17 mouse cellular contexts compared by ENCODE assay signal in the genomic region with DNA sequence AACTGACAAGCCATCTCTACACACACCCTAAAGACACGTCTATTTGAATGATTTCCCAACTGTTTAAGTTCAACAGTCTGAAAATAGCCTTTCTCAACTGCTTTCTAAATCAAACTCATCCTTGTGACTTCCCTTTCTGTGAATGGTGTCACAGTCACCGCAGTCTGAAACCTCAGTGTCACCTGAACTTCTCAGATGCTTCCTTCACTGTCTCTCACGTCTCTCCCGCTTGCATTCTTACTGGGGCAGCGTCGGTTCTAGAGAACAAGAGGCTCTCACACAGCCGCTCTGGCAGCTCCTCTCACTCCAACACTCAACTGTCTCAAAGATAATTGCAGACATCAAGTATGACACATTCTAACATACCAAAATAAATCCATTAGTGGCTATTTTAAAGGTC. TPM values are rescaled to one million over a fixed set of nuclear protein-coding genes. Genes with fewer than 3 reads are reported as not detected.
DNase-seq lines count a peak whose midpoint lies in the region; ATAC-seq and TF ChIP-seq lines count a peak whose summit lies in the region.
"Had no signal": no experiment of that assay in that cellular context is flagged by ENCODE, and none has a peak within 500 bp of the region (broad histone marks: within the 10 kb centered on the region; RNA-seq: fewer than 3 reads in every experiment).

No protein-coding gene starts in this region.

- TF ChIP-seq CTCF in layer of hippocampus, adult 2 months (conservative IDR thresholded peaks at IDR 0.05) = no peak
- no peak for TF ChIP-seq CTCF in liver, postnatal 0 days (IDR thresholded peaks at IDR 0.05; ENCODE audit: low read depth)
- TF ChIP-seq CTCF in hindbrain, postnatal 0 days (IDR thresholded peaks at IDR 0.05; ENCODE audit: low read depth) = no peak

- peaks cover 8% of the 10 kb centered on the region for H3K4me1 ChIP-seq in liver, postnatal 0 days (ENCODE audit: insufficient read depth)
- H3K4me1 ChIP-seq in hindbrain, postnatal 0 days (ENCODE audit: insufficient read depth, low read length) = no peaks in the 10 kb centered on the region
- no peaks in the 10 kb centered on the region for H3K4me1 ChIP-seq in intestine, embryonic 15.5 days (replicated peaks)
- H3K4me1 ChIP-seq: hindbrain, embryonic 12.5 days; limb, embryonic 15.5 days; midbrain, embryonic 10.5 days had no signal

- TF ChIP-seq EP300 in liver, postnatal 0 days (IDR thresholded peaks at IDR 0.05; ENCODE audit: low read depth) = no peak

- WGBS in liver, postnatal 0 days (ENCODE audit: insufficient replicate concordance) = 55% methylated on average over 7 of the region's 7 CpGs
- WGBS in hindbrain, postnatal 0 days = 87% methylated on average over 7 of the region's 7 CpGs
- WGBS in intestine, embryonic 15.5 days = 82% methylated on average over 7 of the region's 7 CpGs

- H3K27me3 ChIP-seq in liver, postnatal 0 days (ENCODE audit: insufficient read depth, low read length) = no peaks in the 10 kb centered on the region
- H3K27me3 ChIP-seq in hindbrain, postnatal 0 days (ENCODE audit: insufficient read depth, low read length) = no peaks in the 10 kb centered on the region
- no peaks in the 10 kb centered on the region for H3K27me3 ChIP-seq in intestine, embryonic 15.5 days (replicated peaks)
- H3K27me3 ChIP-seq: hindbrain, embryonic 12.5 days; limb, embryonic 15.5 days had no signal

- H3K4me3 ChIP-seq in layer of hippocampus, adult 2 months = no peak overlapping the region
- no peak overlapping the region for H3K4me3 ChIP-seq in liver, postnatal 0 days (ENCODE audit: low read depth, low read length)
- H3K4me3 ChIP-seq in hindbrain, postnatal 0 days (ENCODE audit: low read length) = no peak overlapping the region
- H3K4me3 ChIP-seq in intestine, embryonic 15.5 days (replicated peaks) = no peak overlapping the region
- H3K4me3 ChIP-seq: hindbrain, embryonic 12.5 days; left cerebral cortex, adult 2 months; limb, embryonic 15.5 days; midbrain, embryonic 10.5 days; myocyte had no signal

- ATAC-seq in liver, postnatal 0 days = peak; percentile 29; the same call in 1 of the 2 replicates
- no peak for ATAC-seq in hindbrain, postnatal 0 days
- ATAC-seq in intestine, embryonic 15.5 days = no peak
- ATAC-seq: forebrain, embryonic 14.5 days had no signal

- no peaks in the 10 kb centered on the region for H3K9me3 ChIP-seq in liver, postnatal 0 days (ENCODE audit: low read length)
- H3K9me3 ChIP-seq in hindbrain, postnatal 0 days (ENCODE audit: low read length) = no peaks in the 10 kb centered on the region
- H3K9me3 ChIP-seq in intestine, embryonic 15.5 days = no peaks in the 10 kb centered on the region
- H3K9me3 ChIP-seq: hindbrain, embryonic 12.5 days; limb, embryonic 15.5 days; midbrain, embryonic 10.5 days had no signal

- peak overlapping the region; percentile 43; the same call in 1 of the 2 replicates for H3K27ac ChIP-seq in layer of hippocampus, adult 2 months
- H3K27ac ChIP-seq in liver, postnatal 0 days (ENCODE audit: low read depth) = peak overlapping the region; percentile 49; the same call in 1 of the 2 replicates
- no peak overlapping the region for H3K27ac ChIP-seq in hindbrain, postnatal 0 days
- H3K27ac ChIP-seq in intestine, embryonic 15.5 days = no peak overlapping the region
- H3K27ac ChIP-seq: hindbrain, embryonic 12.5 days; left cerebral cortex, adult 2 months; limb, embryonic 15.5 days; midbrain, embryonic 10.5 days had no signal

- peaks cover 49% of the 10 kb centered on the region for H3K36me3 ChIP-seq in liver, postnatal 0 days (replicated peaks; ENCODE audit: insufficient read depth, low read length)
- H3K36me3 ChIP-seq in hindbrain, postnatal 0 days (ENCODE audit: insufficient read depth, low read length) = peaks cover 10% of the 10 kb centered on the region; the same call in 1 of the 2 replicates
- H3K36me3 ChIP-seq in intestine, embryonic 15.5 days = peaks cover 16% of the 10 kb centered on the region; the same call in 1 of the 2 replicates

- no peak overlapping the region for H3K9ac ChIP-seq in liver, postnatal 0 days (replicated peaks)
- no peak overlapping the region for H3K9ac ChIP-seq in hindbrain, postnatal 0 days (replicated peaks; ENCODE audit: low read length)
- no peak overlapping the region for H3K9ac ChIP-seq in intestine, embryonic 15.5 days
- H3K9ac ChIP-seq: hindbrain, embryonic 12.5 days; limb, embryonic 15.5 days had no signal

- H3K4me2 ChIP-seq in liver, postnatal 0 days (ENCODE audit: low read depth, low read length) = no peak overlapping the region
- no peak overlapping the region for H3K4me2 ChIP-seq in hindbrain, postnatal 0 days (ENCODE audit: low read depth, low read length)
- H3K4me2 ChIP-seq in intestine, embryonic 15.5 days (replicated peaks) = no peak overlapping the region
- H3K4me2 ChIP-seq: hindbrain, embryonic 12.5 days; limb, embryonic 15.5 days had no signal

- DNase-seq in layer of hippocampus, adult 2 months (ENCODE audit: low spot score in 2 of 2) = no peak
- DNase-seq in layer of hippocampus, adult 11-12 months (ENCODE audit: low spot score) = no peak
- DNase-seq in thymus, postnatal 0 days (ENCODE audit: low spot score) = peak; percentile 4
- DNase-seq in thymus, postnatal 14 days = no peak
- no peak for DNase-seq in liver, postnatal 0 days
- no peak for DNase-seq in hindbrain, postnatal 0 days (ENCODE audit: low spot score)
- DNase-seq: cerebellum, adult 2 months; kidney, adult 11 months; kidney, postnatal 36 days; thymus, adult 2 months had no signal

RNA-seq across cellular contexts. Expression of gene Blm, which starts 33.9 kb away (rescaled TPM):
- total RNA-seq in layer of hippocampus, adult 2 months (2021) = 1 to 10 TPM; 3.1 to 4.3 TPM
- polyA plus RNA-seq in thymus, postnatal 0 days (2015; fragmentation: Nextera tagmentation; extraction: Ambion mirVana) = 14.6 and 19.5 TPM in 2 replicates
- 8.1 and 11.8 TPM in 2 replicates for polyA plus RNA-seq in liver, postnatal 0 days (2015; fragmentation: Nextera tagmentation; extraction: Ambion mirVana)
- 4.3 and 7.5 TPM in 2 replicates for total RNA-seq in hindbrain, postnatal 0 days (2014; rRNA removed)
- polyA plus RNA-seq in hindbrain, postnatal 0 days (2015; fragmentation: Nextera tagmentation; extraction: Ambion mirVana) = 7.1 and 7.2 TPM in 2 replicates
- polyA plus RNA-seq in intestine, embryonic 15.5 days (2015; fragmentation: Nextera tagmentation; extraction: Ambion mirVana) = 16.8 and 17.4 TPM in 2 replicates

Comparison
In these comparisons a context has a peak if more than half of its experiments do, and no peak if none do; other contexts are left out.
1. H3K27ac ChIP-seq: peak in layer of hippocampus, adult 2 months (single experiment) and liver, postnatal 0 days (single experiment); none in hindbrain, postnatal 0 days (single experiment) and intestine, embryonic 15.5 days (single experiment).